Mouse (Mus musculus) ES-Bruce4 (cell line): Measurements from ENCODE around the gene Phkb.

Source experiments
- CTCF ChIP-seq: IDR thresholded peaks from one replicate; pipeline ENCODE4 v1.8.1; 2011; ENCODE audit warnings: low read depth, low read length
- EP300 ChIP-seq: IDR thresholded peaks from 2 replicates; pipeline ENCODE4 v1.6.1; 2011; ENCODE audit warnings: low read depth, low read length; ENCODE audit not compliant: insufficient read depth
- POLR2A ChIP-seq: IDR thresholded peaks from one replicate; pipeline ENCODE4 v1.8.1; 2011; ENCODE audit warnings: low read length; ENCODE audit not compliant: insufficient read depth

DNA sequence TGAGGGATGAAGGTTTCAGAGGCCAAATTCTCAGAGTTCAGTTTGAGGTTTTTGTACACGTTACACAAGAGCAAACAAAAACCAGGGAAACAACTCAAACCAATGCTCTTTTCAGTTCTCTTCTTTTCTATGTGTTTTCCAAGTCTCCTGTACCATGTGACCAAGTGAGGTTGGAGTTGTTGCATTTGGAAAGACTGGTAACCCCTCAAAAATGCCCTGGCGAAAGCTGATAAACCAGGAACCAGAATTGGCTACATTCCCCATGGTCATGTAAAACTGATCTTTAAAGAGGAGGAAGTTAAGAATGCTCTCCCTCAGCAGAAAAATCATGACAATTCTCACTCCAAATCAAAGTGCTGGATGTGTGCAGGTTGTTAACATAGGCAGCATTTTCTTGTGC is 117.6 kb downstream of the Phkb start:
- TF ChIP-seq CTCF (no peak), EP300 (no peak), POLR2A (no peak)
